Mouse (Mus musculus): ENCODE results near the gene Ubn2.

GRCm38 (mm10) chr6:38535788-38536187 lies 102.0 kb downstream of the Ubn2 start:
- TF ChIP-seq CTCF (IDR thresholded peaks at IDR 0.05; ENCODE audit: control insufficient read depth, insufficient read depth, low read length) = no peak
- TF ChIP-seq POLR2A (IDR thresholded peaks at IDR 0.05; ENCODE audit: borderline replicate concordance, control insufficient read depth, low read depth, low read length) = no peak

Data from bone marrow, adult 2 months (tissue).